Mouse (Mus musculus) adrenal gland, adult 18-20 months (tissue): ENCODE measurements around the gene Mcoln3. TPM values are rescaled to one million over a fixed set of nuclear protein-coding genes. Genes with fewer than 3 reads are reported as not detected.

Source experiments
- DNase-seq, 2 experiments: peaks; one replicate each; pipeline ENCODE4 v3.0.0; 2021 to 2022; ENCODE audit warnings: low spot score in 2 of 2
- total RNA-seq, 2 experiments: library from RNA; stranded (reverse); gene quantifications; 1 replicate in 1 of 2; 2 replicates in 1 of 2; pipeline ENCODE4 v1.2.3; 2021

Mcoln3 gene
- total RNA-seq, 2 experiments from 2014 or later: not detected

- DNase-seq: no peak
Measured at GRCm38 (mm10) chr3:146127205-146127604, 10.0 kb downstream of the Mcoln3 start.

GRCm38 (mm10) chr3:146134834-146135233 is 17.6 kb downstream of the Mcoln3 start:
- no peak for DNase-seq

GRCm38 (mm10) chr3:146135417-146135816 is 18.2 kb downstream of the Mcoln3 start:
- no peak for DNase-seq

GRCm38 (mm10) chr3:146136422-146136821 is 19.2 kb downstream of the Mcoln3 start:
- no peak for DNase-seq

- DNase-seq: no peak
Measured at GRCm38 (mm10) chr3:146140276-146140675, 23.0 kb downstream of the Mcoln3 start.

- DNase-seq: no peak
Measured at GRCm38 (mm10) chr3:146142523-146142922, 25.3 kb downstream of the Mcoln3 start.

- DNase-seq: no peak
Measured at GRCm38 (mm10) chr3:146145501-146145900, 28.3 kb downstream of the Mcoln3 start.

GRCm38 (mm10) chr3:146146131-146146530 is 28.9 kb downstream of the Mcoln3 start:
- DNase-seq: no peak

- DNase-seq: no peak
Measured at GRCm38 (mm10) chr3:146149156-146150057, 32.2 kb downstream of the Mcoln3 start, which contains the start of gene Mcoln2. Gene Mcoln2, plus strand, starts transcription at chr3:146149833.

GRCm38 (mm10) chr3:146150058-146150400 is 32.8 kb downstream of the Mcoln3 start:
- peak; percentile 13 to 48 for DNase-seq

GRCm38 (mm10) chr3:146150560-146150959 is 33.3 kb downstream of the Mcoln3 start:
- DNase-seq: no peak

- DNase-seq: no peak
Measured at GRCm38 (mm10) chr3:146151328-146151727, 34.1 kb downstream of the Mcoln3 start.

- no peak for DNase-seq
Measured at GRCm38 (mm10) chr3:146151755-146152154, 34.5 kb downstream of the Mcoln3 start.

- no peak for DNase-seq
Measured at GRCm38 (mm10) chr3:146152348-146152747, 35.1 kb downstream of the Mcoln3 start.

- DNase-seq: no peak
Measured at GRCm38 (mm10) chr3:146152913-146153312, 35.7 kb downstream of the Mcoln3 start.

GRCm38 (mm10) chr3:146153862-146154611 is 36.8 kb downstream of the Mcoln3 start:
- no peak for DNase-seq

- no peak for DNase-seq
Measured at GRCm38 (mm10) chr3:146155628-146156576, 38.7 kb downstream of the Mcoln3 start.

- DNase-seq: no peak
Measured at GRCm38 (mm10) chr3:146156811-146157210, 39.6 kb downstream of the Mcoln3 start.

- DNase-seq: no peak
Measured at GRCm38 (mm10) chr3:146158039-146158438, 40.8 kb downstream of the Mcoln3 start.

- no peak for DNase-seq
Measured at GRCm38 (mm10) chr3:146159360-146159759, 42.1 kb downstream of the Mcoln3 start.

- no peak for DNase-seq
Measured at GRCm38 (mm10) chr3:146162197-146162596, 44.9 kb downstream of the Mcoln3 start.
